Mouse (Mus musculus) hindbrain, postnatal 0 days (tissue): ENCODE measurements around the gene Itk. TPM values are rescaled to one million over a fixed set of nuclear protein-coding genes. Genes with fewer than 3 reads are reported as not detected.
A peak's percentile ranks its signal among the peaks of the same experiment; 100 is the strongest.

Experiments
- ATAC-seq: fragments of 200-750 bp; cut with Nextera tagmentation; 2 replicates; pipeline ENCODE4 v1.8.0; 2017; ENCODE audit warnings: mild to moderate bottlenecking, moderate TSS enrichment, moderate library complexity
- DNase-seq: peaks from one replicate; pipeline ENCODE4 v3.0.0-alpha.2; 2015; ENCODE audit warnings: low spot score
- H3K27ac ChIP-seq: fragments of 300-500 bp; sonication (generic); 2 replicates; pipeline ENCODE4 v1.5.1; 2014; ENCODE audit warnings: mild to moderate bottlenecking
- H3K27me3 ChIP-seq: fragments of 300-500 bp; sonication (generic); 2 replicates; pipeline ENCODE4 v1.6.1; 2014; ENCODE audit warnings: low read length, mixed read lengths; ENCODE audit not compliant: insufficient read depth
- H3K36me3 ChIP-seq: fragments of 300-500 bp; sonication (generic); 2 replicates; pipeline ENCODE4 v1.6.1; 2014; ENCODE audit warnings: low read length, mixed read lengths; ENCODE audit not compliant: insufficient read depth
- H3K4me1 ChIP-seq: fragments of 300-500 bp; sonication (generic); 2 replicates; pipeline ENCODE4 v1.6.1; 2014; ENCODE audit warnings: antibody characterized with exemption, low read length, mixed read lengths; ENCODE audit not compliant: insufficient read depth
- H3K4me2 ChIP-seq: fragments of 300-500 bp; sonication (generic); 2 replicates; pipeline ENCODE4 v1.6.1; 2014; ENCODE audit warnings: low read depth, mild to moderate bottlenecking, low read length, moderate library complexity, mixed read lengths
- H3K4me3 ChIP-seq: fragments of 300-500 bp; sonication (generic); 2 replicates; pipeline ENCODE4 v1.5.1; 2014; ENCODE audit warnings: low read length
- H3K9ac ChIP-seq: fragments of 300-500 bp; sonication (generic); replicated peaks from 2 replicates; pipeline ENCODE4 v1.6.1; 2014; ENCODE audit warnings: mild to moderate bottlenecking, low read length, moderate library complexity, mixed read lengths
- H3K9me3 ChIP-seq: fragments of 300-500 bp; sonication (generic); 2 replicates; pipeline ENCODE4 v1.6.1; 2016; ENCODE audit warnings: low read length, mixed read lengths
- CTCF ChIP-seq: IDR thresholded peaks from 2 replicates; pipeline ENCODE4 v1.5.1; 2016; ENCODE audit warnings: antibody characterized with exemption, control low read depth, low read depth
- WGBS: fragments of 180-500 bp; shearing (Covaris S2); extraction: QIAGEN DNeasy Blood & Tissue Kit; methylation state at CpG from one replicate; pipeline ENCODE4 v1.1.7; 2014; 5-methylcytosine and 5-hydroxymethylcytosine counted together
- polyA plus RNA-seq: library from polyadenylated mRNA; unstranded; fragments of >200 nt; fragmentation: Nextera tagmentation; extraction: Ambion mirVana; gene quantifications from 2 replicates; pipeline ENCODE4 v1.2.1, GENCODE M21; 2015
- total RNA-seq: library from RNA; depleted of rRNA; stranded (reverse); fragments of >200 nt; gene quantifications from 2 replicates; pipeline ENCODE4 v1.2.3, GENCODE M21; 2014; rRNA removed

Itk gene
- total and polyA plus RNA-seq, 2 experiments from 2014 or later = 0.04 TPM; not detected in 1

DNA sequence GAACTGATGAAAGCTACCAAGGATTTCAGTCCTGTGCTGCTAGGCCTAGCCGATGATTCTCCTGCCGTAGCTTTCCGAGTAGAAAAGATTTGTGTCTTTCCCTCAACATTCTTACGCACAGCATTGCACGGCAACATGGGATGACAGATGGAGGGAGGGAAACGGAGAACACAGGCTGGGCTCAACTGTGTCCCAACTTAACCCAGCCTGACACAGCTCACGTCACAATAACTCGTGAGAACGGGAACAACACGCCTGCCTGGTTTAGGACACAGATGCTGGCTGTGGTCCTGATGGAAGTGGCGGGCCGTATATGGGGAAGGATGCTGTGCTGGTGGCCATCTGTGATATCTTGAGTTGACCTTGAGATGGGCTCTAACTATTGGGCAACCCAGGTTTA is 110.6 kb downstream of the Itk start:
- DNase-seq (no peak), ATAC-seq (no peak)
- no peak for TF ChIP-seq CTCF
- no peak overlapping the region for H3K9ac ChIP-seq
- no peak overlapping the region for H3K4me2 ChIP-seq
- H3K27ac ChIP-seq = no peak overlapping the region
- H3K4me1 ChIP-seq = no peaks in the 10 kb centered on the region
- WGBS = 70% methylated on average over 12 of the region's 12 CpGs
- peaks cover 70% of the 10 kb centered on the region for H3K36me3 ChIP-seq
- H3K9me3 ChIP-seq = no peaks in the 10 kb centered on the region
- no peaks in the 10 kb centered on the region for H3K27me3 ChIP-seq
- no peak overlapping the region for H3K4me3 ChIP-seq

GRCm38 (mm10) chr11:46278140-46278539 is 111.2 kb downstream of the Itk start:
- WGBS = 45% methylated on average over 5 of the region's 5 CpGs

GRCm38 (mm10) chr11:46276778-46277177 is 112.5 kb downstream of the Itk start:
- Histone ChIP-seq H3K27ac (no peak overlapping the region), H3K9ac (no peak overlapping the region), H3K4me2 (no peak overlapping the region), H3K4me3 (no peak overlapping the region), H3K27me3 (no peaks in the 10 kb centered on the region), H3K4me1 (no peaks in the 10 kb centered on the region), H3K36me3 (peaks cover 65% of the 10 kb centered on the region), H3K9me3 (no peaks in the 10 kb centered on the region)
- no peak for ATAC-seq
- 52% methylated on average over 5 of the region's 5 CpGs for WGBS
- DNase-seq = peak; percentile 60
- TF ChIP-seq CTCF = peak; percentile 65

More at GRCm38 (mm10) chr11:46278140-46278539, 111.2 kb downstream of the Itk start:
- Histone ChIP-seq H3K9ac (no peak overlapping the region), H3K4me1 (no peaks in the 10 kb centered on the region), H3K27ac (no peak overlapping the region), H3K36me3 (peaks cover 65% of the 10 kb centered on the region), H3K9me3 (no peaks in the 10 kb centered on the region), H3K4me3 (no peak overlapping the region), H3K27me3 (no peaks in the 10 kb centered on the region), H3K4me2 (no peak overlapping the region)
- no peak for DNase-seq
- no peak for ATAC-seq
- no peak for TF ChIP-seq CTCF

- Histone ChIP-seq H3K4me3 (no peak overlapping the region), H3K9ac (no peak overlapping the region), H3K27me3 (no peaks in the 10 kb centered on the region), H3K36me3 (peaks cover 63% of the 10 kb centered on the region), H3K4me2 (no peak overlapping the region), H3K4me1 (no peaks in the 10 kb centered on the region), H3K9me3 (no peaks in the 10 kb centered on the region), H3K27ac (no peak overlapping the region)
- no peak for ATAC-seq
- WGBS = 93% methylated on average over 8 of the region's 8 CpGs
- no peak for DNase-seq
- no peak for TF ChIP-seq CTCF
Measured at GRCm38 (mm10) chr11:46276168-46276567, 113.1 kb downstream of the Itk start.

- Histone ChIP-seq H3K9me3 (no peaks in the 10 kb centered on the region), H3K27ac (no peak overlapping the region), H3K4me2 (no peak overlapping the region), H3K27me3 (no peaks in the 10 kb centered on the region), H3K4me3 (no peak overlapping the region), H3K4me1 (no peaks in the 10 kb centered on the region), H3K9ac (no peak overlapping the region), H3K36me3 (peaks cover 56% of the 10 kb centered on the region)
- 10% methylated on average over 6 of the region's 6 CpGs for WGBS
- ATAC-seq (peak; percentile 85), DNase-seq (peak; percentile 87)
- TF ChIP-seq CTCF = peak; percentile 85
Measured at GRCm38 (mm10) chr11:46275302-46275701, 114.0 kb downstream of the Itk start.

Other genes with a start within 250 kb of the Itk start
- gene Nipal4, start 223.0 kb downstream of the Itk start, total RNA-seq = 0.65 and 1.6 TPM in 2 replicates
- 0.38 and 0.47 TPM in 2 replicates for gene Nipal4, start 223.0 kb downstream of the Itk start, polyA plus RNA-seq
- 1.8 and 2.2 TPM in 2 replicates for gene Fndc9, start 154.0 kb downstream of the Itk start, total RNA-seq
- 3.8 and 5.0 TPM in 2 replicates for gene Fndc9, start 154.0 kb downstream of the Itk start, polyA plus RNA-seq
- 136 and 162 TPM in 2 replicates for gene Cyfip2, start 76.7 kb downstream of the Itk start, total RNA-seq
- gene Cyfip2, start 76.7 kb downstream of the Itk start, polyA plus RNA-seq = 72.4 and 79.1 TPM in 2 replicates
- gene Fam71b, start 7.0 kb upstream of the Itk start, total RNA-seq = not detected in 2 replicates
- not detected in 2 replicates for gene Fam71b, start 7.0 kb upstream of the Itk start, polyA plus RNA-seq
- gene Med7, start 47.4 kb upstream of the Itk start, total RNA-seq = 14.5 and 19.1 TPM in 2 replicates
- gene Med7, start 47.4 kb upstream of the Itk start, polyA plus RNA-seq = 62.1 and 63.3 TPM in 2 replicates
- 0.21 and 0.43 TPM in 2 replicates for gene Havcr2, start 65.4 kb upstream of the Itk start, total RNA-seq
- 0.23 and 0.24 TPM in 2 replicates for gene Havcr2, start 65.4 kb upstream of the Itk start, polyA plus RNA-seq
- gene Gm12169, start 134.7 kb upstream of the Itk start, total RNA-seq = not detected in 2 replicates
- gene Gm12169, start 134.7 kb upstream of the Itk start, polyA plus RNA-seq = not detected in 2 replicates
- not detected in 2 replicates for gene BC053393, start 182.0 kb upstream of the Itk start, total RNA-seq
- not detected in 2 replicates for gene BC053393, start 182.0 kb upstream of the Itk start, polyA plus RNA-seq
- not detected in 2 replicates for gene Dppa1, start 239.7 kb upstream of the Itk start, total RNA-seq
- not detected in 2 replicates for gene Dppa1, start 239.7 kb upstream of the Itk start, polyA plus RNA-seq